Mouse (Mus musculus) B cell, adult (primary cell): ENCODE results near the gene Tdrkh. TPM values are rescaled to one million over a fixed set of nuclear protein-coding genes. Genes with fewer than 3 reads are reported as not detected.

Experiments used
- total RNA-seq: library from RNA; stranded (reverse); gene quantifications from 4 replicates; pipeline ENCODE4 v1.2.4, GENCODE M21; 2023; ENCODE audit not compliant: inconsistent age

Tdrkh gene
- 1.0 to 2.6 TPM (median 1.6 TPM) in 4 replicates for total RNA-seq

DNA sequence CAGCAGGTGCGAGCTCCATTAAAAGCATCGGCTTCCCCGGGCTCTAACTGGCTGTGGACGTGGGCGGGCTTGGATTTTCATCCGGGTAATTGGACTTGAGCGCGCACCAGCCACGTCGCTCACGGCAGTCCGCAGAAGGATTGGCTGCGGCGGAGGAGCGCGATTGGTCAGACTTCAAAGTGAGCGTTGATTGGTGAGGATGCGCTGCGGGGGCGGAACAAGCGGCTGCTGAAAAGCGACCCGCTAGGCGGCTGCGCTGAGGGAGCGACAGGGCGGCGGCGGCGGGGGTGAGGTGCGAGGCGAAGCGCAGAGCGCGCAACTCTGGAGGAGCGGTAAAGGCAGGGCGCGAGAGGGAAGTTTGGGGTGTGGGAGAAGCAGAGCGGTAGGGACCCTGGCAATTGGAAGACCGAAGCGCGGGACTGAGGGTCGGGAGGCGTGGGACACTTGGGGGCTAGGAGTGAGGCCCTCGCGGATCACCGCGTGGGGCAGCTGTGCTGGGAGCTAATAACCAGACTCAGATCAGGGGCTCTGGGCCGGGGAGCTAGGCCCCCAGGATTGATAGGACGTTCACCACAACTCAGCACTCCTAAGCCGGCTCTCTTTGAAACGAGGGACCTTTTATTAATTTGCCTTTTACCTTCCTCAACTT is at the start of gene Tdrkh:
Tdrkh (plus strand) TSS at position 243 of the 649 bp plus-strand sequence.

DNA sequence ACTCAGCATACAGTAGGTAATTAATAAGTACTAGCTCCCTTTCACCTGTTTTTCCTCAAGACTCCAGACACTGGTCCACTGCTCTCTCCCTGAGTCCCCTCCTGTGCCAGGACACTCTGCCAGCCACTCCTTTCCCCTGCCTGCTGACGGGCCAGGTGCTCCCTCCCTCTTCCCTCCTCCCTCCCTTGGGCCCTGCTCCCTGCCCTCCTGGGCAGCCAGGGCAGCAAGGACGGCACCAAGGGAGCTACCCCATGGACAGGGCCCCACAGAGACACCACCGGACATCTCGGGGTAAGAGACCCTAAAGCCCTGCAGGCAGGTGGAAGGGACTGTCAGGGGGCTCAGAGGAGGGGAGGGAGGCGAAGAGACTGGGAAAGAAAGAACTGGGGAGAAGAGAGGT is 40.4 kb upstream of the Tdrkh start, which contains the start of gene Rorc:
Rorc (plus strand) TSS at position 154 of the 400 bp plus-strand sequence.

DNA sequence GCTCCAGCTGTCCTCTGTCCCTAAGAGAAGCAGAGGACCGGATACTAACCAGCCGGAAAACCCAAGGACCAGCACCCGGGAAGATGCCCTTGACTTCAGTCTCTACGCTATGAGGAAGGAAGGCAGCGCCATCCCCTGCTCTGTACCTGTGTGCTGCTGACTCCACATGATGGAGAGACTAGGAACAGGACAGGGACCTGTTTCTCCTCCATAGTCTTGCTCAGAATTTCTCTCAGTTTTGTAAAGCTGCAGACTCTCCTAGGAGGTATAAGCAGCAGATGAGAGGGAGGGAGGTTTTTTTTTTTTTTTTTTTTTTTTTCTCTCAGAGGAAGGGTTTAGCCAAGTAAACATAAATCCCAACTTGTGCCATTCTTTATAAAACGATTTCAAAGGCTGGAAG is 14.9 kb upstream of the Tdrkh start, which contains the start of gene Lingo4:
Lingo4 (plus strand) TSS at position 301 of the 400 bp plus-strand sequence.

DNA sequence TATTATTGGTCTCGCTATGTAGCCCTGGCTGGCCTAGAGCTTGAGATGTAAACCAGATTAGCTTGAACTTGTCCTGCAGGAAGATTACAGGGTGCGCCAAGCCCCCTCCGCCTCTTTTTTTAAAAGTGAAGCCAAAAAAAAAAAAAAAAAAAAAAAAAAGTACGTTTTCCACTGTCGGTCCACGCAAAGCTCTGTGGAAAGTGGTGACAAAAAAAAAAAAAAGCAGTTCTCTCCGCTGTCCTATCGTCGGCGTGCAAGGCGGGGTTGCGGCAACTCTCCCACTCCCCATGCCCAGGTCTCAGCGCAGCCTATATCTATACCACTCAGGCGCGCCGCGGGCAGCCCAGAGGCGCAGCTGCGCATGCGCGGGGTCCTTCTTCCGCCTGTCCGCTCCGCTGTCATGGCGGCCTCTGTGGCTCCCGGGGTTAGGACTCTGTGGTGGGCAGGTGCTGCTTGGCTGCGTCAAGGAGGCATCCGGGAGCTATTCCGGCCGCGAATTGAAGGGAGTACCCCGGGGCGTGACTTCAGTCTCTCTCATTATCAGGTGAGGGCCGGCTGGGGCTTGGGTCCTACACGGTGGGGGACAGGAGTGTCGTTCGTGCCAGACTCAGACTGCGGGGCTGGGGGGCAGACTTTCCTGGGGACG is 30.0 kb downstream of the Tdrkh start, which contains the start of gene Mrpl9:
Mrpl9 (plus strand) TSS at position 368 of the 646 bp plus-strand sequence.

GRCm38 (mm10) chr3:94443597-94443964 is 30.5 kb downstream of the Tdrkh start, which contains the start of gene Oaz3:
Gene Oaz3 (minus strand): TSS chr3:94443915.

DNA sequence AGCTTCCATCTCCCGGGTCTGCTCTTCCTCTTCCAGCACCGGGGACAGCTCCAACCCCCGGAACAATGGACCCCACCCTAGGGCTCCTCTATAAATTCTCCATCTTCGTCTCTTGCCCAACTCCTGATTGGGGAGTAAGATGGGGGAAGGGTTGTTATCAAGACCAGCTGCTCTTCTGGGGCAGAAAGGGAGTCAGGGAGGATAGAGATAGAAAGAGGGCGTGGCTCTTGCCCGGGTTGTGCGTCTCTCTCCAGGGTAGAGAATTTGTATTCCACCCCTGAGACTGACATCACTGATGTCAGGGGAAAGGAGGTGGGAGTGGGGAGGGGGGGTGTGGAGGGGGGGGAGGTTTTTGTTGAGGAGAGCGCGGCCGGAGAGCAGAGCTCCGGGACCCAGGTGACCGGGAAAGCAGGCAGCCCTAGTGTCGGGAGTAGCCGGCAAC is 64.9 kb downstream of the Tdrkh start, which contains the start of gene Celf3:
Celf3 (plus strand) TSS at position 315 of the 442 bp plus-strand sequence.

DNA sequence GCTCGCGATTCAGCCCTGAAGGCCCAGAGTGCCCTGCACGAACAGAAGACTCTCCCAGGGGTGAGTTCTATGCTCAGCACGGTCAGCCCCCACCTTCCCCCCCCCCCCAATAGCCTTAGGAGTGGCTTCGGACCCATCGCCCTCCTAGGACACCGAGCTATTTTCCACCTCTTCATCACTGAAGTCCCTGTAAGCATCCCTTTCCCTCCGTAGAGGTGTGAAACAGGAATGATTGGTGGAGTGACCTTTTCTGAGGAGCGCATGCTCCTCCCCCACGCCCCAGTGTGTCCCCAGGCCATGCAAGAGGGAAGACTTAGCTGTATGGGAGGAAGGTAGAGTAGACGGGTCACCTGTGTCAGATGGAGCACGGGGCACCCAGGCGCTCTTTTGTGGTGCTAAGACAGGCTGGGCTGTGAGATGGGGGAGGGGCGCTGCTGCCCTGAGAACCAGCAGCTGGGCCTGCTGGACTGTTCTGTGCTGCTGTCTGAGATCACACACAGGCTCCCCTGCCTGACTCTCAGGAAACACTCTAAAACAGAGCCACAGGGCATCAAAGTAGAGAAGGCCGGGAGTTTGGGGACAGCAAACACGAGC is 67.3 kb downstream of the Tdrkh start, which contains the start of gene Riiad1:
Riiad1 (minus strand) TSS at position 51 of the 594 bp plus-strand sequence.

Other genes starting within 250 kb of the Tdrkh start
- not detected in 4 replicates for gene Gm10696, start 235.1 kb upstream of the Tdrkh start, total RNA-seq
- gene Gm5286, start 216.6 kb upstream of the Tdrkh start, total RNA-seq = not detected in 4 replicates
- gene Gm4778, start 149.2 kb upstream of the Tdrkh start, total RNA-seq = not detected in 4 replicates
- gene Them4, start 103.2 kb upstream of the Tdrkh start, total RNA-seq = 1.6 to 2.8 TPM (median 2.1 TPM) in 4 replicates
- gene Them5, start 71.2 kb upstream of the Tdrkh start, total RNA-seq = not detected in 4 replicates
- not detected in 4 replicates for gene C2cd4d, start 50.8 kb upstream of the Tdrkh start, total RNA-seq
- not detected in 4 replicates for gene Rorc, start 40.5 kb upstream of the Tdrkh start, total RNA-seq
- gene Lingo4, start 14.8 kb upstream of the Tdrkh start, total RNA-seq = not detected in 4 replicates
- gene Mrpl9, start 30.0 kb downstream of the Tdrkh start, total RNA-seq = 23.6 to 37.1 TPM (median 34.1 TPM) in 4 replicates
- gene Oaz3, start 30.6 kb downstream of the Tdrkh start, total RNA-seq = not detected in 4 replicates
- gene Celf3, start 65.0 kb downstream of the Tdrkh start, total RNA-seq = not detected in 4 replicates
- gene Riiad1, start 67.1 kb downstream of the Tdrkh start, total RNA-seq = not detected in 4 replicates
- 27.5 to 36.4 TPM (median 30.2 TPM) in 4 replicates for gene Snx27, start 169.4 kb downstream of the Tdrkh start, total RNA-seq
- gene Gm10972, start 229.8 kb downstream of the Tdrkh start, total RNA-seq = not detected in 4 replicates
- gene Tuft1, start 245.6 kb downstream of the Tdrkh start, total RNA-seq = 2.0 to 4.0 TPM (median 3.0 TPM) in 4 replicates